Mouse (Mus musculus) thymus, adult 2 months (tissue): ENCODE measurements at regions not wholly inside any gene's neighbourhood (a gene's known extent, or its start where the extent isn't known, plus 50 kb on each side); places are given as distances from the start of the nearest gene placed in this dataset.

Experiments used
- CTCF ChIP-seq: fragments of 200-500 bp; IDR thresholded peaks from 2 replicates; pipeline ENCODE4 v1.5.1; 2012; ENCODE audit warnings: mild to moderate bottlenecking, control low read depth, low read length, moderate library complexity, borderline replicate concordance; ENCODE audit not compliant: control insufficient read depth, poor library complexity, insufficient read depth; ENCODE audit errors: extremely low read depth
- POLR2A ChIP-seq: fragments of 200-500 bp; IDR thresholded peaks from 2 replicates; pipeline ENCODE4 v1.6.1; 2012; ENCODE audit warnings: mild to moderate bottlenecking, low read length, control low read depth, moderate library complexity; ENCODE audit not compliant: control insufficient read depth, poor library complexity, insufficient read depth; ENCODE audit errors: extremely low read depth

GRCm38 (mm10) chr10:8969586-8969985, 83.7 kb upstream of the Sash1 start:
- TF ChIP-seq CTCF (no peak), POLR2A (no peak)
